Mouse (Mus musculus) embryo, embryonic 11.5 days (tissue): ENCODE measurements around the gene Strc.
A peak's percentile ranks its signal among the peaks of the same experiment; 100 is the strongest.

Source experiments
- DNase-seq: peaks from one replicate; pipeline ENCODE4 v3.0.0-alpha.2; 2012; ENCODE audit warnings: low read depth, low spot score

Gene Strc

GRCm38 (mm10) chr2:121354820-121355592 is 32.0 kb downstream of the Strc start, which contains the start of gene Ppip5k1:
Gene Ppip5k1, minus strand, starts transcription at chr2:121355396.
- peak; percentile 94 for DNase-seq

- DNase-seq = no peak
Observed at GRCm38 (mm10) chr2:121354378-121354777, 32.6 kb downstream of the Strc start.

- no peak for DNase-seq
Observed at GRCm38 (mm10) chr2:121353156-121353555, 33.8 kb downstream of the Strc start.

GRCm38 (mm10) chr2:121339057-121339456 is 47.9 kb downstream of the Strc start:
- no peak for DNase-seq

GRCm38 (mm10) chr2:121329492-121329891 is 57.5 kb downstream of the Strc start:
- DNase-seq = no peak

GRCm38 (mm10) chr2:121323693-121324470 is 63.1 kb downstream of the Strc start:
- no peak for DNase-seq

GRCm38 (mm10) chr2:121323041-121323440 is 63.9 kb downstream of the Strc start:
- DNase-seq = no peak

- no peak for DNase-seq
Observed at GRCm38 (mm10) chr2:121316278-121316677, 70.7 kb downstream of the Strc start.
